Mouse (Mus musculus) heart, postnatal 25 days (tissue): ENCODE measurements around the gene Sufu. TPM values are rescaled to one million over a fixed set of nuclear protein-coding genes. Genes with fewer than 3 reads are reported as not detected.

Experiments used
- DNase-seq: peaks from one replicate; pipeline ENCODE4 v3.0.0; 2022; ENCODE audit warnings: low spot score
- intact Hi-C: fragments of 180-260 bp; cut with DNase I; formaldehyde crosslinking; loops from one replicate; pipeline ENCODE4 v1.15.1; 2025
- total RNA-seq, 2 experiments: library from RNA; stranded (reverse); gene quantifications; 2 replicates each; pipeline ENCODE4 v1.2.3; 2021

The Sufu gene
- total RNA-seq = 10 to 100 TPM; 12.0 to 12.6 TPM

DNA sequence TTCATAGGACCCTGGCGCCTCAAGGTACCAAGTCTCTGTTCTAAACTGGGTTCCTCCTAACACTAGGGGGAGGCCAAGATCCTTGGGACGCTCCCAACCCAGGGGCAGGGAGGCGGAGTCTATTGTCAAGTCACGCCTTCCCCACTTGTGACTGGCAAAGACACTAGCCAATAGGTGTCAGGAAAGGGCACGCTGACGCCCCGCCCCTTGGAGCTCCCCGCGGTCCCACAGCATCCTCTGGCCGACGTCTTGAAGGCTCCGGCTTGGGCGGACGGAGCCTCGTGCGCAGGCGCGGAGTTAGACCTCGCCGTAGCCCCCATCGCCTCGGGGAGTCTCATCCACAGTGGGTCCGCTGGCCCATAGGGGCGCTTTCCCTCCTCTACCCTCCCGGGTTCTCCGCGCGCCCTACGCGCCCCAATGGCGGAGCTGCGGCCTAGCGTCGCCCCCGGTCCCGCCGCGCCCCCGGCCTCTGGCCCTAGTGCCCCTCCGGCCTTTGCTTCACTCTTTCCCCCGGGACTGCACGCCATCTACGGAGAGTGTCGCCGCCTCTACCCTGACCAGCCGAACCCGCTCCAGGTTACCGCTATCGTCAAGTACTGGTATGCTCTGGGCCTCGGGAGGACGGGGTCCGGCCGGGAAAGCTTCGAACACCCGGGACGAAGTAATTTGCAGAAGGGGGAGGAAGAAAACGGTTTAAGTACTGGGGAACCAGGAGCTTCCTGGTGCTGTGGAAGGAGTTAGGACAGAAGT is at the start of gene Sufu:
Gene Sufu, plus strand, starts transcription at position 211 of the 750 bp plus-strand sequence.
- DNase-seq = peak; percentile 96
- intact Hi-C loops = loop anchor here (2.0 to 10.0 kb wide), 5 partner anchors 48 to 165 kb away; partner anchors contain the start of gene Trim8

DNA sequence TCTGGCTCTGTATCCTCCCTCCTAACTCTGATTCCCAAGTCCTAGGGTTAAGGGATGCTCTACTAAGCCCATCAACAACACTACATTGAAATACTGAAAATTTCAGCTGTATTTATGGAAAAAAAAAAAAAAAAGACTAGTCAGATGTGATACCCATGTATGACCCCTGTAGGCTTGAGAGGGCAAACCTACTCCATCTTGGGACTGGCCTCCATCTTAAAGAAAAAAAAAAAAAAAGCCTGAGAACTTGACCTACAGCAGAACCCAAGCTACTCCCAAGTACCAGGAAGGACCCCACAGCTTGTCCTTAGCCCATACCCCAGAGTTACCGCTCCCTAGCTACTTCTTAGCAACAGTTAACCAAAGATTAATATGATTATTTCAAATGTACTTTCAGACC is 49.5 kb upstream of the Sufu start:
- no peak for DNase-seq
- intact Hi-C loops = no loop called here

DNA sequence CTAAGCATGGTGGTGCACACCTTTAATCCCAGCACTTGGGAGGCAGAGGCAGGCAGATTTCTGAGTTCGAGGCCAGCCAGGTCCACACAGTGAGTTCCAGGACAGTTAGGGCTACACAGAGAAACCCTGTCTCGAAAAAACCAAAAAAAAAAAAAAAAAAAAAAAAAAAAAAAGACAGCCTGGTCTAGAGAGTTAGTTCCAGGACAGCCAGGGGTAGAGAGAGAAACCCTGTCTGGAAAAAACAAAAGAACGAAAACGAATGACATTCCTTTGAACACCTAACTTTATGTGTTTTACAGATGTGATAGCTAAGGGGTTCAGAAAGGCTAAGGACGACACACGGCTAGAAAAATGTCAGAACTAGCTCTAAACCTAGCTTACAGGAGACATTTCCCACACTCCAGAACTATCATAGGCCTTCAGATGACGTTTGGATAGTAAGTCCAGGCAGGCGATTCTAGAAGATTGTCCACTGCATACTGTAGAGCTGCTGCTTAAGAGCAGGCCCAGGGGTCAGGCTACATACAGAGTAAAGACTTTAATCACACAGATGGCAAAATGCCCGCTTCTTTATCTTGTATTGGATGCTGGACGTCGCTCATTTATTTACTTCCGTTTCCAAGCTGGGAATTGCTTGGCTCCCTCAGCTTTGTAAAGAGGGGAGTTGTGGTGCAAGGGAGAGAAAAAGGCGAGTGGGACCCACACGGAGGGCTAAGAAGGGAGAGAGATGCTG is 48.6 kb upstream of the Sufu start:
- DNase-seq = no peak
- intact Hi-C loops = no loop called here

DNA sequence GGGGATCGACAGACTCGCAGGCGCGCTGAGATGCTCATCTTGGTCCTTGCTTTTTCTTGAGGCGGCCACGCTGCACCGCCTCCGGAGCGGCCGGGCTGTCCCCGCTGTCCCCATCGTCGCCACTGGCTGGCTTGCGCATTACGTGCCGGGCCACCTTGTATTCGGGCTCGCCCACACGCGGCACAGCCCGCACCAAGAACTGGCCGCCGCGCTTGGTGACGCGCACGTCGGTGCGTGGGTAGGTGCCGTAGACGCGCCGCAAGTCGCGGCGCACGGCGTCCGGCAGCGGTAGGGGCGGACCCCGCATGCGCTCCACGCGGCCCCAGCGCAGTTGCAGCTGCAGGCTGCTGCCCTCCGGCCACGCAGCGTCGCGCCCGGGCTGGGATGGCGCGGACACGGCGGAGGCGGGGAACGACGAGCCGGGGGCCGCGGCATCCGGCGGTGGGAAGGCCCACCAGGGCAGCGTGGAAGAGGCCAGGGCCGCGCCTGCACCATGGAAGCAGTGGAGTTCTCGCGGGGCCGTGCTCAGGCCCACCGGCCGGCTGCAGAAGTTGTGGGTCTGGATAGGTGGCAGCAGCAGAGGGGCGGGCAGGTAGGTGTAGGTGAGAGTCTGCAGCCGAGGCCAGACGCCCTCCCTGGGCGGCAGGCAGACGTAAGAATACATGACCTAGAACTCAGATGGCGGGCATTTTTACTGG is 47.8 kb upstream of the Sufu start:
- intact Hi-C loops = no loop called here
- peak; percentile 62 for DNase-seq

DNA sequence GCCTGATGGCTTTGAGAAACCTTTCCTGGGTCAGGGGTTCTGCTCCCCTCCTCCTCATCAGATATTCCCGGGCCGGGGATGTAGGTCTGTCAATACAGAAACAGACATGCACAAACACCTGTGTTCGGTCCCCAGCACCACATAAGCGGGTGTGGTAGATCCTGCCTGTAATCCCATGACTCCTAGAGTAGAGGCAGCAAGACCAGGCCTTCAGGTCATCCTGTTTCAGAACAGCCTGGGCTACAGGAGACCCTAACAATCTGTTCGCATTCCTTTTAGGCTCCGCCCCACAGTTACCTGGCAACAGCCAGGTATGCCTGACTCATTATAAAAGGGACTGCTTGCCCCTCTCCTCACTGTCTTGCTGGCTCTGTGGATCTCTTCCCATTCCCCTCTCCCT is 47.1 kb upstream of the Sufu start:
- intact Hi-C loops = no loop called here
- DNase-seq = no peak

DNA sequence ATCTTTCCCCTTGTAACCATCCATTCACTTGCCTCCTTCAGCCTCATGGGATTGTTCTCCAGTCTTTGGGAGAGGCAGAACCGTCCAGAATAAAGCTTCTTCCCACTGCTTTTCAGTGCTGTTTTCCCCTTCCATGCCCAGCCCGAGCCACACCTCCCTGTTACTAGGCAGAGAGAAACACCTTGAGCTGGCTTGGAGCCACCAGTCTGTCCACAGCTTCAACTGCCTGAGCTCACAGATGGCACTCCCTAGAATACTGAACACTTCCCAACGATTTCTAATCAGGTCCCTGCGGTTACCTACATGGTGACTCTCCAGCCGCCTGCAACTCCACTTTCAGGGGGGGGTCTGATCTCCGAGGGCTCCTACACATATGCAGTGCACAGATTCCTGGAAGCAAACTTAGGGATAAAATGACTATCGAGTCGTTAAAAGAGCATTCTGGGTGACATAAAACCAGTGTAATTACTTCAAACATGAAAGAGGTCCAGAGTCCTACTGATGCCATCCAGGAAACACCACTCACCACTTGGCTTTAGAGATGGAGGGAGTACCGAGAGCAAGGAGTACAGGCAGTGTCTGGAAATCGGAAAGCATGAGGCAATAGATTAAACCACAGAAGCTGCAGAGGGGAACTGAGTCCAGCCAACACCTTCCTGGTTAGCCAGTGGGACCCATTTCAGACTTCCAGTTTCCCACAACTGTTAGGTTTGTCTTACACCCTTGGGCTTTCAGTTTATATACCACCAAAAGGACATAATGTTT is 46.3 kb upstream of the Sufu start, which contains the start of gene 2310034G01Rik:
Gene 2310034G01Rik, minus strand, starts transcription at position 135 of the 765 bp plus-strand sequence.
- intact Hi-C loops = no loop called here
- DNase-seq = no peak

DNA sequence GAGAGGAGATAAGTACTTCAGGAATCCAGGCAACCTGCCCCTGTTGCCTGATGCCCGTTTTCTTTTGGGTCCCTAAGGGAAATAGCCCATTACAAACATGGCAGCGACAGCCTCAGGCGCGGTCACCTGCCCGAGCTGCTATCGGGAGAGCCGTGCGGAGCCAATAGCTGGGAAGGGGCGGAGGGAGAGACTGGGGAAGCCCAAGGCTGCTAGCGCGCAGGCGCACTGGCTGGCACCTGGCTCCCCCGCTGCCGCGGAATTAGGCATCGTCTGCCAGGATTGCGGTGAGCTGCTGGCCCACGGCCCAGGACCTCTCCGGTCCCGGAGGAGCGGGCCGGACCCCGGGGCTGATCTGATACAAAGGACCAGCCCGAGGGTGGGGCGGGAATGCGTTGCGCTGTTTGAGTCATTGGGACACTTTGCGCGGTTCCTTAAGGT is 40.0 kb upstream of the Sufu start:
- intact Hi-C loops = loop anchor here (2.0 kb wide), 1 partner anchor 18 kb away; the partner anchor contains the start of gene Cuedc2
- peak; percentile 72 for DNase-seq

DNA sequence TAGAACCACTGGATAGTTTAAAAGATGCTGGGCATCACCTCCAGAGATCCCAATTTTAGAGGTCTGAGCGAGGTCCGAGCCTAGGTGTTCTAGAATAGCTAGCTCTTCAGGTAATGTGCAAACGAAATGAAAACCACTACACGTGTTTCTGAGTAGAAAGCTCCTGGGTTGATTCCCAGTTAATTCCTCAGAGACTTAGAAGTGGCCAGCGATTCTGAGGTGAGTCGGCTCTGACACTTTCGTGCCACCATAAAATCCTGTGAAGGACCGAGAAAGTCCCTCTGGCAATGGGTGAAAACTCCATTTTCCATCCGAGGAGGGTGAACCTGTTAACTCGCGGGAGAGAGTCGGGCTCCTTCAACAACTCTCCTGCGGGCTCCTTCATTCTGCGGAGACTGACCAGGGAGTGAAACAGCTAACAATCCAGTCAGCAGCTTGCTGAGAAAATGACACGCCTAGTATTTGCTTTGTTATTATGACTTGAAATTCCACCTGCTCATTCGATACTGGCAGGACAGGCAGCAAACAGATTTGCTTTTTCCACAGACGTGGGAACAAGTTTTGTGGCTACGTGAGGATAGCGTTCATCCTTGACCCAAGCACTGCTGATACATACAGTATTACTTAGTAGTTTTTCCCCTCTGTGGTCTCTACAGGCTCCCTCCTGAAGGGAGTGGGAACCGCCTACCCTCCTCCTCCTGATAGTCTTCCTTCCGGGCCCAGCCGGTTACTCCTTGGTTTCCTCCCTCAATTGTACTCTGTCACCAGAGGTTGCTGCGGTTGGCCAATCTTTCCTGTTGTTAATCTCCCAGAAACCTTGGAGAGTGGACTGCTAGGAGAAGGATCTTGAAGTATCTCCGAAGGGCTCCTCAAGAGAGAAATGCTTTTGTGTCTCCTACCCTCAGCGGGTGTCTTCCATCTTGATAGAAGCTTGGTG is 39.1 kb upstream of the Sufu start:
- intact Hi-C loops = loop anchor here (2.0 kb wide), 1 partner anchor 19 kb away; the partner anchor contains the start of gene Cuedc2
- no peak for DNase-seq

DNA sequence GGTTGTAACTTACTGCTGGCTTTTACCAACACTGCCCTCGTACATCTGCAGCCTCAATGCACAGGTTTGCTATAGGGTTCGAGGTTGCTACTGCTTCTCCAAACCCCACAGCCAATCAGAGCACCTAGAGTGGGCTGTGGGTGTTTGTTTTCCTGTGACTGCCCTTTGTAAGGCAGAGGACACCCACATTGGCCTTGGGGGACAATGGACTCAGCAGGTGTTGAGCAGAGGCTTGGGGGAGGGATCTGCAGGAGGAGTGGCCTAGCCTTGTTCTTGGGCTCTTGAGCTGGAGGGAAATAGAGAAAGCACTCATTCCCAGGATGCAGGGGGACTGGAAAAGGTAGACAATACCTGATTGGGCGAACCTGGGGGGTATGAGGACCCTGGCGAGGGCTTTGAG is 38.3 kb upstream of the Sufu start:
- DNase-seq = no peak
- intact Hi-C loops = no loop called here

DNA sequence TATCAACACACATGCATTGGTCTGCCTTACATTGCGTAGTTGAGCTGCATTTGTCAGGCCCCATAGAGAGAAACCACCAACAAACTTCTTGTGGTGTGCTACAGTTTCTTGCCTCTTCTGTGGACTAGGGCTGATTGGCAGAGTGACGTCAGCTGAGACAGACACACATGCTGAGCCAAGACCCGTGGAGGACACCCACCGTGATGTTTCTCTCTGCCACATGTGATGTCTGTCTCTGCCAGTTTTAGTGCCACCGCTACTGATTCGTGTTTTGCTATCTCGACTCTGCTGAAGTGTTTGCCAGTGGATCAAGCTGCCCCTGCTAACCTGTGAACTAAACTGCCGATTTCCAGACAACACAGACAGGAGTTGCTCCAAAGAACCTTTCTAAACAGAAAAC is 34.6 kb upstream of the Sufu start:
- intact Hi-C loops = no loop called here
- DNase-seq = no peak

DNA sequence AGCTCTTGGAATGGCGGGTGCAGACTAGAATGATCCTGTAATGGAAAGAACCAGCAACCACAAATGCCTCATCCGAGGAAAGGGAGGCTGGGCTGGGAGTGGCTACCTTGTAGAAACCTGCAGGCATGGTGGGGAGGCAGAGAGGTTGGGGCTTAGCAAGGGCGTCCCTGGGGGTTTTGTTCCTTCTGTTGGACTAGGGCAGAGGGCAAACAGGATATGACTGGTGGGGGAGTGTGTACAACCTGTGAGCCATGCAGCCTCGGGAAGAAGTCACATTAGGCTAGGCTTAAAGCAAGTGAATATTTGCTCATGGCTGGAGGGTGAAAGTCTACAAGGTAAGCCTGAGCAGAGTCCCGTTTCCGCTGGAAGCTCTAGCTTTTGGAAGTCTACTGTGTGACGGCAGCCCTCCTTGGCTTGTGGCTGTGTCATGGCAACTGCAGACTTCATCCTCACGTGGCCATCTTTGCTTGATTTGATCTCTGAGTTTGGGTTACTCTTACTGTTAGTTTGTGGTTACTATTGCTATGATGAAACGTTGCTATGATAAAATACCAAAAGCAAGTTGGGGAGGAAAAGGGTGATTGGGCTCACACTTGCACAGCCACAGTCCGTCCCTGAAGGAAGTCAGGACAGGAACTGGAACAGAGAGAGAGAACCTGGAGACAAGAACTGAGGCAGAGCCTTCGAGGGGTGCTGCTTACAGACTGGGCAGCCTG is 33.2 kb upstream of the Sufu start:
- no peak for DNase-seq
- intact Hi-C loops = no loop called here

DNA sequence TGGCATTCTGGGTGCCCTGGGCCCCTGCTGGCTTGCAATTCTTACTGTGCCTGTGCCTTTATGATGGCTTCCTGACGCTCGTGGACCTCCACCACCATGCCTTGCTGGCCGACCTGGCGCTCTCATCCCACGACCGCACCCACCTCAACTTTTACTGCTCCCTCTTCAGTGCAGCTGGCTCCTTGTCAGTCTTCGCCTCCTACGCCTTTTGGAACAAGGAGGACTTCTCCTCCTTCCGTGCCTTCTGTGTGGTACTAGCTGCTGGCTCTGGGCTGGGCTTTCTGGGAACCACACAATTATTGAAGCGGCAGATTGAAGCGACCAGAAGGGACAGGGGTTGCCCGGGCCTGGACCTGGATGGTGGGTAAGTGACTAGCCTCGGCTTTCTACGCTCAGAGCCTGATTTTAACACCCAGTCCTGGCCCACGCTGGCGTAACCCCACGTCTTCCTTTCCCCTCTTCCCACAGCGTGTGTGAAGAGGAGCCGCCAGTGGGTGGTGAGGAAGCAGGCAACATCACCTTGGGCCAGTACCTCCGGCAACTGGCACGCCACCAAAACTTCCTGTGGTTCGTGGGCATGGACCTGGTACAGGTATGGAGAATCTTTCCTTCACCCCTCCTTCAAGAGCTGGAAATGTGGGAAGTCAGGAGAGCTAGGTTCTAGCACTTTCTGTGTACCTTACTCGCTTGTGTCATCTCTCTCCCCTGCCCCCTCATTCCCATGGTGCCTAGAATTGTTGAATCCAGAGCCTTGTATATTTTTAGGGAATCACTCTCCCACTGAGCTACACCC is 28.7 kb upstream of the Sufu start:
- DNase-seq = no peak
- intact Hi-C loops = loop anchor here (2.0 kb wide), 1 partner anchor 29 kb away; the partner anchor contains the start of gene Cuedc2

DNA sequence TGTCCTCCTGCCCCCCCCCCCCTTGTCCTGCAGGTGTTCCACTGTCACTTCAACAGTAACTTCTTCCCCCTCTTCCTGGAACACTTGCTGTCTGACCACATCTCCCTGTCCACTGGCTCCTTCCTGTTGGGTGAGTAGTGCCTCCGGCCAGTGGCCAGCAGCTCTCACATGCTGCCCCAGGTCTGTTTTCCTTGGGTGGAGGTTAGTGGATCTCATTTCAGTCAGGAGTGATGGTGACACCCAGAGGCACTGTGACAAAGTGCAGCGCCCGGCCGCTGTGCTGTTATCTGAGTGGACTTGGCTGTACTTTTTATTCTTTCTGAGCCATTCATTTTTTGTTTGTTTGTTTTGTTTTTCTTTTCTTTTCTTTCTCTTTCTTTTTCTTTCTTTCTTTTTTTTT is 27.5 kb upstream of the Sufu start:
- peak; percentile 47 for DNase-seq
- intact Hi-C loops = loop anchor here (2.0 kb wide), 1 partner anchor 30 kb away; the partner anchor contains the start of gene Cuedc2

DNA sequence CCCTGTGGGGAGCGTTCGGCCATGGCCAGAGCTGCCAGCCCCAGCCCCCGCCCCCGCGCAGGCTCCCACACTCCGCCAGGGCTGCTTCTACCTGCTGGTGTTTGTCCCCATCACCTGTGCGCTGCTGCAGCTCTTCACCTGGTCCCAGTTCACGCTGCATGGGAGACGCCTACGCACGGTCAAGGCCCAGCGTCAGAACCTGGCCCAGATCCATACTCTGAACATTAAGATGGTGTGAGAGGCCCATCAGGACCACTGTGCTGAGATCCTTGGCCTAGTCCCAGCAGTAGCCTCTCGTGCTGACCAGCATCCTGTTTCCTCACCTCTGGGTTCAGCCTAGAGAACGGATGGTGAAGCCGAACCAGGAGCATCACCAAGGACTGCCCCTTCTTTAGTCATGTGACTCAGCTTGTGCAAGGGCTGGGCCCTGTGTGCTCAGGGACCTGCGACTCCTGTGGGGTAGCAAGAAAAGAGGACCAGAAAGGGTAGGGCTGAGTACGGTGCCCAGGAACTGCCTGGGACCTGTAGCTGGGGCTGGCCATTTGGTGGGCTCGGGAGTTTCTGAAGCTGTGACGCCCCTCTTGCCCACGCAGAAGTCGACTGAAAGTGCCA is 22.1 kb upstream of the Sufu start:
- intact Hi-C loops = no loop called here
- no peak for DNase-seq

DNA sequence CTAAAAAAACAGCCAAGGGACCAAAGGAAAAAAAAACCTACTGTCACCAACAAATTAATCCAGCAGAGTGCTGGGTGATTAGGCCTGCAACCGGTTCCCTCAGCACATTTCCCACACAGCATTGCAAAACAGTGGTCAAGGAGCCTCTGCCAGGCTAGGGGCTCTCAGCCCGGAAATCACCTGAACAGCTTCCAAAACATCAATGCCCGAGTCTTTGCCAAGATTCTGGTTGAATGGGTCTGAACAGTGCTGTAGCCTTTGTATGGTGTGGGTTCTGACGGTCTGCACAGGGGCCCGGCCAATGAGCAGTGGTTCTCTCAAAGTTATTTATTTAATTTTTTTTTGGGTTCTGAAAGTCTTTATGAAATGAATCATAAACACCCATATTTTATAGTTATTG is 21.2 kb upstream of the Sufu start:
- DNase-seq = no peak
- intact Hi-C loops = no loop called here

DNA sequence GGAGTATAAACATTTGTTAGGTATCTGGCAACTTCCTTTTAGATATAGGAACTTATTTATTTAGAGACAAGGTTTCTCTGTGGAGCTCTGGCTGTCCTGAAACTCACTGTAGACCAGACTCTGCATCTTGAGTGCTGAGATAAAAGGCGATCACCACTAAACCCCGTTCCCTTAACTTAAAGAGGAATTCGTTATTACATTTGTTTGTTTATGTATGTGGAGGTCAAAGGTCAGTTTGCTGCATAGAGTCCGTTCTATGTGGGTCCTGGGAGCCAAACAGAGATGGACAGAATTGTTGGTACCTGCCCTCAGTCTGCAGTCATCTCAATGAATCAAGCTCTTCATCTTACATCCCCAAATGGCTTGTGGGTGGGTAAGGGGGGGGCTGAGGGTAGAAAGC is 20.8 kb upstream of the Sufu start:
- intact Hi-C loops = no loop called here
- DNase-seq = no peak

DNA sequence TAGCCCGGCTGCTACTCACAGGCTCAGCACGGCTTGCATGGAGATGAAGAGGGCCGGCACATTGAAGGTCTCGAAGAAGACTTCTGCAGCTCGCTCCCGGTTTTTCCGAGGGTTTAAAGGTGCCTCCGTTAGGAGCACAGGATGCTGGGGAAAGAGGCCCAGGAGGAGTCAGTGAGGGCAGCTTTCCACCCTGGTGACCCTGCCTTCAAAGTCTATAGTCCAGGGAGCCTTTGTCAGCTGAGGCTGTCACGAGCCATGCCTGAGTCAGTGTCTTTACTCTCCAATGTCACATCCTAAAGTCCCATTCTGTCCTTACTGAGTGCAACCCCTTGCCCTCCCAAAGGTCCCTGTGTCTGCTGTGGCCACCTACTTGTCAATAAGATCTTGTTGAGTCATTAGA is 14.4 kb upstream of the Sufu start:
- no peak for DNase-seq
- intact Hi-C loops = no loop called here
